17 mouse cellular contexts compared by ENCODE assay signal in the genomic region with DNA sequence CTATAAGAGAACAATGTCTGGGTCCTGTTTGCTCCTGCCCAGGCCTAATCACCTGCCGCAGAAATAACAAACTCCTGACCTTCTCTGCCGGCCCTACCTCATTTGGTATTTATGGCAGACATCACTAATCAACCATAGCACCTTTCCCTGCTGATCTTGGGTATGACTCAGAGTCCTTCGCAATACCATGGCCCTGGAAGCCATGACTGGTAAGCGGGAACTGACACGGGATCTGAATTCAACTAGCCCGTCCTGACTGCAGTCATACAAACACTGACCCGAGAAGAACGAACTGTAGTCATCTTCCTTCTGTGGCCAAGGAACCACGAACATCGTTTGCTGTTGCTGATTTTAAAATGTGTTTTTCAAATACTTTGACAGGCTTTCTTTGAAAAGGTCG.
"Had no signal": no experiment of that assay in that cellular context is flagged by ENCODE, and none has a peak within 500 bp of the region (broad histone marks: within the 10 kb centered on the region; RNA-seq: fewer than 3 reads in every experiment).

No protein-coding gene starts in this region.

- ATAC-seq: hindbrain, postnatal 0 days; intestine, embryonic 16.5 days; liver, postnatal 0 days had no signal

- DNase-seq: gastrocnemius, adult 2 months; gastrocnemius, postnatal 10 days; gastrocnemius, postnatal 25 days; heart, adult 18-20 months; heart, postnatal 14 days; heart, postnatal 4 days; kidney, adult 11 months; kidney, adult 2 months; kidney, adult 9 months; kidney, postnatal 14 days; kidney, postnatal 4 days; left cerebral cortex, postnatal 4 days; liver; liver, embryonic 13.5 days; liver, postnatal 0 days had no signal
